Mouse (Mus musculus): ENCODE measurements around the gene Strc. TPM values are rescaled to one million over a fixed set of nuclear protein-coding genes. Genes with fewer than 3 reads are reported as not detected.
A peak's percentile ranks its signal among the peaks of the same experiment; 100 is the strongest.
"Not testable (repeated sequence)": the region's sequence is repeated elsewhere in the genome, so short reads cannot be mapped to it uniquely, and the experiment has no call there.

Strc gene
- 0.03 TPM in 1 of 2 replicates, not detected in the other for polyA plus RNA-seq (2015; fragmentation: Nextera tagmentation; extraction: Ambion mirVana)

DNA sequence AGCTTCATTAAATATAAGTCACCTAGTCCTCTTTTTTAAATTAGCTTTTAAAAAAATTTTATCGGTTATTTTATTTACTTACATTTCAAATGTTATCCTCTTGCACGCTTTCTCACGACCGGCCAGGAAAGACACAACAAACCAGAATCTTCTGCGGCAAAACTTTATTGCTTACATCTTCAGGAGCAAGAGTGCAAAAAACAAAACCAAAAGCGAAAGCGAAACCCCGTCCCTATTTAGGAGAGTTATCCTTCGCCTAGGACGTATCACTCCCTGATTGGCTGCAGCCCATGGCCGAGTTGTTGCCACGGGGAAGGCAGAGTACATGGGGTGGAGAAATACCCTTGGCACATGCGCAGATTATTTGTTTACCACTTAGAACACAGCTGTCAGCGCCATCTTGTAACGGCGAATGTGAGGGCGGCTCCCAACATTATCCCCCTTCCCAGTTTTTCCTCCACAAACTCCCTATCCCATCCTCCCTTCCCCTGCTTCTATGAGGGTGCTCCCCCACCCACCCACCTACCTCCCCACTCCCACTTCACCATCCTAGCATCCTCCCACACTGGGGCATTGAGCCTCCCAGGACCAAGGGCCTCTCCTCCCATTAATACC, at the start of gene Strc:
TSS of gene Strc (minus strand) at position 208 of the 615 bp plus-strand sequence.
- not testable (repeated sequence) for H3K9ac ChIP-seq (replicated peaks); ATAC-seq (replicated peaks); H3K27me3 ChIP-seq; H3K9me3 ChIP-seq; H3K4me3 ChIP-seq; H3K27ac ChIP-seq (replicated peaks); H3K4me1 ChIP-seq; H3K4me2 ChIP-seq (replicated peaks); H3K36me3 ChIP-seq
- WGBS, result 92% methylated on average over 17 of the region's 17 CpGs

DNA sequence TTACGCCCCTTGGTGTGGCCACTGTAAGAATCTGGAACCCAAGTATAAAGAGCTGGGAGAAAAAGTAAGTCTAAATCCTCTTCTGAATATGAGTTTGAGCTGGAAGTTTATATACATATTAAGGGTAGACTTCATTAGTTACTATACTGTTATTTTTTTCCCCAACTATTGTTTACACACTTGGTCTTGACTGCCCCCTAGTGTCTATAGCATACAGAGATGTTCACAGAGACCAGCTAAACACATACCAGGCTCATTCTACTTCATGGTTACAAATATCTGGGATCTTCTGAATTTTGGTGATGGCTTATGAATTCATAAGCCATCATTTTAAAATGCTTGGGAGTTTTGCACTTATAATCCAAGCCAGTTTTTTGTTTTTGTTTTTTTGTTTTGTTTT, 47.9 kb upstream of the Strc start:
- H3K36me3 ChIP-seq, result peaks cover 95% of the 10 kb centered on the region
- no peak overlapping the region for H3K27ac ChIP-seq (replicated peaks)
- no peak overlapping the region for H3K4me2 ChIP-seq (replicated peaks)
- H3K4me1 ChIP-seq, result no peaks in the 10 kb centered on the region
- no peak overlapping the region for H3K4me3 ChIP-seq
- 97% methylated on average over 1 of the region's 1 CpGs for WGBS
- no peak overlapping the region for H3K9ac ChIP-seq (replicated peaks)
- no peak for ATAC-seq (replicated peaks)
- H3K27me3 ChIP-seq, result no peaks in the 10 kb centered on the region
- no peaks in the 10 kb centered on the region for H3K9me3 ChIP-seq

DNA sequence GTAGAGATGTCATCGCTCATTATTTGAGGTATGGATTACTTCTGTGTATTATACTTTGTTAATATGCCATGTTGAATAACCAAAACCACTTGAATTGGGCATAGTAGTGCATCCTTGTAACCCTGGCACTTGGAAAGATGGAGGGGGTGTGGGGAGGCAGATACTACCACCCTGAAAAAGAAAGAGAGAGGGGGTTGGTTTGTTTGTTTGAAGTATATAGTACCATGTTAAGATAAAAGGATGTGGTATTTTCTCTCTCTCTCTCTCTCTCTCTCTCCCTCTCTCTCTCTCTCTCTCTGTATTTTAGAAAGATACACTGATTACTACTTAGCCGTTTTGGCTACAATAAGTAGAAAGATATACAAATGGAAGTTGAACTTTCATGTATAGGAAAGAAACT, 38.9 kb upstream of the Strc start:
- Histone ChIP-seq H3K27me3 (no peaks in the 10 kb centered on the region), H3K9ac (replicated peaks) (no peak overlapping the region), H3K4me3 (no peak overlapping the region), H3K9me3 (no peaks in the 10 kb centered on the region), H3K36me3 (peaks cover 89% of the 10 kb centered on the region), H3K4me2 (replicated peaks) (no peak overlapping the region), H3K4me1 (no peaks in the 10 kb centered on the region), H3K27ac (replicated peaks) (no peak overlapping the region)
- 93% methylated on average over 2 of the region's 2 CpGs for WGBS
- ATAC-seq (replicated peaks), result no peak

DNA sequence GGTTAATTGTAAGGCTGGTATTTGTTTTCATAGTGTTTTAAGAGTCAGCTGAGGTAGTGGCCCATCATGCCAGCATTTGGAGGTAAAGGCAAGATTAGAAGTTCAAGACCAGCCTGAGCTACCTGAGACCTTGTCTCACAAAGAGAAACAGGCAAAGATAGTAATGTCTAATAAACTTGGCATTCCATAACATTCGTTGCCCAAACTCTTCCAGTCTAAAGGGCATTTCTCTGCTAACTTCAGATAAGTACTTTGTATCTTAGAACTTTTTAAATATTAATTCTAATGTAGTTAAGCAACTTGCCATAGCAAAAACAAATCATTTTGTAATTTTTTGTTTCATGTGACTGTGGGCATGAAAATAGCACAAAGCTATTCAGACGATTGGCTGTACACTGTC, 36.2 kb upstream of the Strc start:
- no peak overlapping the region for H3K4me3 ChIP-seq
- ATAC-seq (replicated peaks), result no peak
- H3K27ac ChIP-seq (replicated peaks), result no peak overlapping the region
- no peak overlapping the region for H3K4me2 ChIP-seq (replicated peaks)
- no peak overlapping the region for H3K9ac ChIP-seq (replicated peaks)
- H3K36me3 ChIP-seq, result peaks cover 74% of the 10 kb centered on the region
- no peaks in the 10 kb centered on the region for H3K4me1 ChIP-seq
- no peaks in the 10 kb centered on the region for H3K9me3 ChIP-seq
- no peaks in the 10 kb centered on the region for H3K27me3 ChIP-seq
- 96% methylated on average over 2 of the region's 2 CpGs for WGBS

DNA sequence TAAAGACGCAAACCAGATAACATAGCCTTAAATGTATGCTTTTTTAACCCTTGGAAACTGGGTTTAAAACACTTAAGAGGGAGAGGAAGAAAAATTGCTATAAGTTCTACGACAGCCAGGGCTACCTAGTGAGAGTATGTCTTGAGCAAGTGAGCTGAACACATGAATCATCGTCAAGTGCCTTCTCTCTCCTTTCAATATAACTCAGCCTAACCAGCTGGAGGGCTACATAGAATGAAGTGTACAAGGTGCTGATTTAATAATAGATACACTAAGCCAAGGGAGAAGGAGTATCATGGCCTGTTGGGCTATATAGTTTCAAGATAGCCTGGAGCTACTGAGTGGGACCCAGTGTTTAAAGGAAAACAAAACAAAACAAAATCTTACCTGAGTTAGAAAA, 31.5 kb upstream of the Strc start:
- Histone ChIP-seq H3K4me3 (no peak overlapping the region), H3K4me2 (replicated peaks) (no peak overlapping the region), H3K9me3 (no peaks in the 10 kb centered on the region), H3K9ac (replicated peaks) (no peak overlapping the region), H3K4me1 (peaks cover 23% of the 10 kb centered on the region), H3K27me3 (no peaks in the 10 kb centered on the region), H3K36me3 (peaks cover 36% of the 10 kb centered on the region), H3K27ac (replicated peaks) (no peak overlapping the region)
- no peak for ATAC-seq (replicated peaks)
- 93% methylated on average over 3 of the region's 3 CpGs for WGBS

DNA sequence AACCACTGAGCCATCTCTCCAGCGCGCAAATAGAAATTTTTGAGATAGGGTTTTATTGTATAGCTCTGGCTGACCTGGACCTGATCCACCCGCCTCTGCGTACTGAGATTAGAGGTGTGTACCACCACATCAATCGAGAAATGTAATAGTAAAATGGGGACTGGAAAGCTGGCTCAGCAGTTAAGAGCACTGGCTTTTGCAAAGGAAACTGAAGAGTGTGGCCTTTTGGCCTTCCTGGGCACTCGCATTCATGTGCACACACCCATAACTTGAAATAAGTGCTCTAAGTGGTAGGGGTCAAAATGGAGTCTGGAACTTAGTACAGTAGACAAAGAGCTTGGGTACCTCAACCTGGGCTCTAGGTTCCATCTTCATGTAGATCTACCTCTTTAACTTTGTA, 29.4 kb upstream of the Strc start:
- ATAC-seq (replicated peaks), result no peak
- Histone ChIP-seq H3K27ac (replicated peaks) (no peak overlapping the region), H3K36me3 (peaks cover 18% of the 10 kb centered on the region), H3K27me3 (no peaks in the 10 kb centered on the region), H3K4me2 (replicated peaks) (0 out of 2 replicates have a peak overlapping the region, but pooled peaks have one; percentile 1), H3K9ac (replicated peaks) (no peak overlapping the region), H3K4me1 (peaks cover 31% of the 10 kb centered on the region), H3K9me3 (no peaks in the 10 kb centered on the region), H3K4me3 (no peak overlapping the region)
- WGBS, result 95% methylated on average over 6 of the region's 6 CpGs

DNA sequence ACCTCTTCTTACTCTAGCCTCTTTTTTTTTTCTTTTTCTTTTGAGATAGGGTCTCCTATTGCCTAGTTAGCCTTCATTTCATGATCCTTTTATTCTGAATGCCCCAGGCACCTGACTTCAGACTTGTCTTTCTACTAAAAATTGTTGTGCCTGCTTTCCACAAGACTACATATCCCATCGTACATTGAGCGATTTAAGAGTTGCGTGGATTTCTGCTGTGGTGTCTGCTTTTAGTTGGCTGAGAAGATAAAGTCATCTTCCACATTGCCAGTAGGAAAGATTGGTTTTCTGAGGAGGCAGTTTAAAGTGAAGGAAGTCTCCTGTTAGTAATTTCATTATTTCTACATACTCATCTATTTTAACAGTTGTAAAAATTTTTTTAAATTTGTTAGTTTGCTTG, 28.6 kb upstream of the Strc start:
- Histone ChIP-seq H3K4me1 (peaks cover 31% of the 10 kb centered on the region), H3K36me3 (peaks cover 16% of the 10 kb centered on the region), H3K27ac (replicated peaks) (no peak overlapping the region), H3K9ac (replicated peaks) (peak overlapping the region; percentile 97; the same call in 1 of the 2 replicates), H3K27me3 (no peaks in the 10 kb centered on the region), H3K4me2 (replicated peaks) (peak overlapping the region; percentile 70), H3K9me3 (no peaks in the 10 kb centered on the region), H3K4me3 (peak overlapping the region; percentile 91; the same call in 1 of the 2 replicates)
- WGBS, result 87% methylated on average over 3 of the region's 3 CpGs
- ATAC-seq (replicated peaks), result no peak

DNA sequence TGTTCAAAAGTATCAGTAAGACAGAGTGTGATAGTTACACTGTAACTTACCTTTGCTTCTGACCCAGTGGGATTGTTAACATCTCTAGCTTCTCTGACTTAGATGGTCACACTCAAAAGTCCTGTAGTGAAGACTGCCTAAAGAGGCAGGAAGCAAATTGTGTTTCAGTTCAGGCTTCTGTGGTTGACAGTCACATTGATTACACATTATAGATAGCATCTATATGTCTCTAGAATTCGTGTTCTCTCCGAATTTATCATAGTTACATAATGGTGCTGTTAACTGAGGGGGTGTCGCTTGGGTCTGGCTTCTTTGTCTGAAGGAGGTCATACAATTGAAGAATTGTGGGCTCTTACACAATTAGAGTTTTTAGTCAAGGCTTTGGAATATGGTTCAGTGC, 28.1 kb upstream of the Strc start:
- Histone ChIP-seq H3K4me2 (replicated peaks) (peak overlapping the region; percentile 70), H3K27me3 (no peaks in the 10 kb centered on the region), H3K27ac (replicated peaks) (no peak overlapping the region), H3K9me3 (no peaks in the 10 kb centered on the region), H3K4me3 (peak overlapping the region; percentile 91), H3K9ac (replicated peaks) (peak overlapping the region; percentile 97; the same call in 1 of the 2 replicates), H3K4me1 (peaks cover 31% of the 10 kb centered on the region), H3K36me3 (peaks cover 16% of the 10 kb centered on the region)
- ATAC-seq (replicated peaks), result no peak
- WGBS, result 65% methylated on average over 3 of the region's 3 CpGs

DNA sequence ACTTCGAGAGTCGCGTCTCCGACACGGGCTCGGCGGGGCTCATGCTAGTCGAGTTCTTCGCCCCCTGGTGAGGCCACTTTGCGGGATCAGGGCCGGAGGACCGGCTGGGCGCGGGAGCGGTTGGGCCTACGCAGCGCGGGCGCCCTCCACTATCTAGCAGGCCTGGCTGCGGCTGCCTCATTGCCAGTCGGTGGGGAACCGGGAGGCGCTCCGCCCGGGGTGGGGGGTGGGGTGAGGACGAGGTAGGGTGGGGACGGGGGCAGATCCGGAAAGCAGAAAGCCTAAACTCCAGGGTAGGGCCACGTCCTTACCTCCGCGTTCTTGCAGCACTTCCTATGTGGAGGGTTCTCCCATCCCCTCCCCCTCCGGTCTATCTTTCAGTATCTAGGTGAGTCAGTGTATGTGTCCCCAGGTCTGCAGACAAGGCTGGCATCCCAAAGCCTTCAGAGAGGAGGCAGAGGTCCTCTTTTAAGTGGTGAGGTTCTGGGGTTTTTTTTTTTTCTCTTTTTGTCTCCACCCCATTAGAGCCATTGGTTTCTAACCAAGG, 27.2 kb upstream of the Strc start:
- WGBS, result under 1% methylated on average over 32 of the region's 32 CpGs
- peak overlapping the region; percentile 91 for H3K4me3 ChIP-seq
- peak overlapping the region; percentile 70 for H3K4me2 ChIP-seq (replicated peaks)
- no peaks in the 10 kb centered on the region for H3K27me3 ChIP-seq
- H3K27ac ChIP-seq (replicated peaks), result peak overlapping the region; percentile 97
- H3K4me1 ChIP-seq, result peaks cover 31% of the 10 kb centered on the region
- H3K9ac ChIP-seq (replicated peaks), result peak overlapping the region; percentile 97
- peaks cover 12% of the 10 kb centered on the region for H3K36me3 ChIP-seq
- ATAC-seq (replicated peaks), result peak; percentile 65
- H3K9me3 ChIP-seq, result no peaks in the 10 kb centered on the region

DNA sequence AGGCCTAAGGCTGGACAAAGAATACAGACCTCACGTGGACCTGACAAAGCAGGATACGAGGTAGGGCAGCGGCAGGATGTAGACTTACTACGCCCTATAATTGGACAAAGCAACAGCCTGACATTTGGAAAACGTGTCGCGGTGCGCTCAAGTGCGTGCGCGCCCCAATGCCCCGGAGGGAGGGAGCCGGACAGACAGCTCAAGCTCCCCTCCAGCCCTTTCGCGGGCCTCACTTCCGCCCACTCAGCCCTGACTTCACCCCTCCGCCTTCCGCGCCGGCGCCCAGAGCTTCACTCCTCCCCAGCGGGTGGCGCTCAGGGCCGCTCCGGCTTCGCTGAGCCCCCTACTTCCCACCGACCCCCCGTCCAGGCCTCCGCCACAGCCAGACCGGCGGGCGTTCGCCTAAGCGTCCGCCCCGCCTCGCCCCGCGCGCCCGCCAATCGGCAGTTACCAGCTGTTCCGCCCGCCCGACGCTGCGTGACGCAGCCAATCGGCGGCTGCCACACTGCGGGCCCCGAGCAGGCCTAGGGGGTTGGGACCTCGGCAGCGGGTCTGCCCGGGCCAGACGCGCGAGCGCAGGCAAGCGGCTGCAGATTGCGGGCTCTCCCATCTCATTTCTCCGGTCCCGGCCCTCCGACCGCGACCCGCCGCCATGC, 26.5 kb upstream of the Strc start, which contains the start of the genes Pdia3 and Catsper2:
TSS of gene Pdia3 (plus strand) at position 389 of the 656 bp plus-strand sequence.
TSS of gene Catsper2 (minus strand) at position 406 of the 656 bp plus-strand sequence.
- H3K27me3 ChIP-seq, result no peaks in the 10 kb centered on the region
- H3K4me2 ChIP-seq (replicated peaks), result peak within 1 kb of the TSS; percentile 70
- H3K36me3 ChIP-seq, result peaks cover 8% of the 10 kb centered on the region
- H3K9me3 ChIP-seq, result no peaks in the 10 kb centered on the region
- H3K9ac ChIP-seq (replicated peaks), result peak within 1 kb of the TSS; percentile 97
- H3K4me3 ChIP-seq, result peak within 1 kb of the TSS; percentile 91
- 0% methylated on average over 64 of the region's 68 CpGs for WGBS
- peak; percentile 100 for ATAC-seq (replicated peaks)
- H3K4me1 ChIP-seq, result peaks cover 31% of the 10 kb centered on the region
- peak within 1 kb of the TSS; percentile 97 for H3K27ac ChIP-seq (replicated peaks)

DNA sequence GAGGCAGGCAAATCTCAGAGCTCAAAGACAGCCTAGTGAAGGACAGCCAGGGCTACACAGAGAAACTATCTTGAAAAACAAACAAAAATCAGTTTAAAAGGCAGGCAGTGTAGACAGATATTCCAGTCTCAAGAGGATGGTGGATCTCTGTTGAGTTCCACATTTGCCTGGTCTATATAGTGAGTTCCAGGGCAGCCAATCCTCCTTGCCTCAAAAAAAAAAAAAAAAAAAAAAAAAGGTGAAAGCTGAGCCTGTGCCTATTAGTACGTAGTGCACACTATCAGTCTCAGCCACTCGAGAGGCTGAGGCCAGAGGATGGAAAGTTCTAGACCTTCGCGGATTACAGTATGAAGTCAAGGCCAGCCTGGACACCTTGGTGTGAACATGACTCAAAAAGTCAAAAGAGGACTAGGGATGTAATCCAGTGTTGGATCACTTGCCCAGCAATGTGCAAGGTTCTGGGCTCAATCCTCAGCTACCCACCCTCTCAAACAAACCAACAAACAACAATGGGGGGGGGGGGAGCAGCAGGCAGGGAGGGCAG, 25.9 kb upstream of the Strc start:
- no peaks in the 10 kb centered on the region for H3K9me3 ChIP-seq
- no peaks in the 10 kb centered on the region for H3K27me3 ChIP-seq
- peak overlapping the region; percentile 97 for H3K27ac ChIP-seq (replicated peaks)
- peak overlapping the region; percentile 69 for H3K9ac ChIP-seq (replicated peaks)
- peak overlapping the region; percentile 47 for H3K4me2 ChIP-seq (replicated peaks)
- H3K36me3 ChIP-seq, result peaks cover 5% of the 10 kb centered on the region; the same call in 1 of the 2 replicates
- 12% methylated on average over 4 of the region's 4 CpGs for WGBS
- peaks cover 31% of the 10 kb centered on the region for H3K4me1 ChIP-seq
- no peak for ATAC-seq (replicated peaks)
- peak overlapping the region; percentile 91 for H3K4me3 ChIP-seq

DNA sequence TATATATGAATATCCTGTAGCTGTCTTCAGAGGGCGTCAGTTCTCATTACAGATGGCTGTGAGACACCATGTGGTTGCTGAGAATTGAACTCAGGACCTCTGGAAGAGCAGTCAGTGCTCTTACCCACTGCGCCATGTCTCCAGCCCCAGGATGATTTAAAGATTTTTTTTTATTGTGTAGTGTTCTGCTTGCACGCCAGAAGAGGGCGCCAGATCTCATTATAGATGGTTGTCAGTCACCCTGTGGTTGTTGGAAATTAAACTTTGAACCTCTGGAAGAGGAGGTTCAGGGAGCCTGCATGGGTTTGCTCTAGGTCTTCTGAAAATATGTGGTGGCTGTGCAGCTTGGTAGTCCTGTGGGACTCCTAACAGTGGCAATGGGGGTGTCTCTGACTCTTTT, 21.2 kb upstream of the Strc start:
- no peak overlapping the region for H3K4me3 ChIP-seq

More for the DNA sequence above, 21.2 kb upstream of the Strc start:
- no peaks in the 10 kb centered on the region for H3K9me3 ChIP-seq
- no peak overlapping the region for H3K4me2 ChIP-seq (replicated peaks)
- no peak overlapping the region for H3K9ac ChIP-seq (replicated peaks)
- no peak overlapping the region for H3K27ac ChIP-seq (replicated peaks)
- H3K27me3 ChIP-seq, result no peaks in the 10 kb centered on the region
- peaks cover 8% of the 10 kb centered on the region for H3K4me1 ChIP-seq
- H3K36me3 ChIP-seq, result no peaks in the 10 kb centered on the region
- WGBS, result 33% methylated on average over 4 of the region's 4 CpGs
- ATAC-seq (replicated peaks), result no peak
